Mouse (Mus musculus) right cerebral cortex, postnatal 14 days (tissue): ENCODE data around the gene Lcn6.
"Not testable (repeated sequence)": the region's sequence is repeated elsewhere in the genome, so short reads cannot be mapped to it uniquely, and the experiment has no call there.

ENCODE experiments used
- DNase-seq: peaks from one replicate; pipeline ENCODE4 v3.0.0; 2022

Lcn6 gene

DNA sequence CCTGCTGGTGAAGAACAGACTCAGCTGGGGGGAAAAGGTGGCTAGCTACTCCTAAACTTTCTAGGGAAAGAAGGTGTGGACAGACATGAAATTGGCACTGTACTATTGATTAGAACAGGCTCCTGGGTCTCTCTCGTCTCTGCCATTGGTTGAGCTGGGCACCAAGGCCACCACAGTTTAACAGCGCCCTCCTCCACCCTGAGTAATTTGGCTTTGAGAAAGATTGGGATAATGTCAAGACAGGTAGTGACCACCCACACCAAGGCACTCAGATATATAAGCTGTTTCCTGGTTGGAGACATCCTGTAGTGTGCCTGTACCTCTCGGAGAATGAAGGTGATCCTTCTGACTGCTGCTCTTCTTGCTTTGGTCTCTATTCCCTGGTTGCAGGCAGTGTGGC, at the start of gene Lcn6:
Lcn6 (plus strand) TSS at position 301 of the 400 bp plus-strand sequence.
- DNase-seq, result no peak

DNA sequence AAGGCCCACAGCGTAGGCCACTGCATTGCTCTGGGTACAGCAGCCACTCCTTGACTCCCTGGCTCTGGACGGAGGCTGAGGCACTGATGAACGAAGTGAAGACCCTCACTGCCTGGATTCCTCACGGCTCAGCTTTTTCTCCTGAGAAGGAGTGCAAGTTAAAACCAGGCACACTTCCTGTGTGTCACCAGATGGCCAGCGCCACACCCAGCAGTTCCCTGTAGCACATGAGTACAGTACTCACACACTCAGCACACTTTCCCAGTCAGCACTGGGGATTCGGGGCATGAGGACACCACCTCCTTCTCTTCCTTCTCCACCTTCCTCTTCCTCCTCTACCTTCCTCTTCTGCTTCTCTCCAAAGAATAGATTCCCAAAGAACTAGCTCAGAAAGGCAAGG, 48.8 kb upstream of the Lcn6 start, which contains the start of gene Fcna:
Fcna (minus strand) TSS at position 220 of the 400 bp plus-strand sequence.
- no peak for DNase-seq

DNA sequence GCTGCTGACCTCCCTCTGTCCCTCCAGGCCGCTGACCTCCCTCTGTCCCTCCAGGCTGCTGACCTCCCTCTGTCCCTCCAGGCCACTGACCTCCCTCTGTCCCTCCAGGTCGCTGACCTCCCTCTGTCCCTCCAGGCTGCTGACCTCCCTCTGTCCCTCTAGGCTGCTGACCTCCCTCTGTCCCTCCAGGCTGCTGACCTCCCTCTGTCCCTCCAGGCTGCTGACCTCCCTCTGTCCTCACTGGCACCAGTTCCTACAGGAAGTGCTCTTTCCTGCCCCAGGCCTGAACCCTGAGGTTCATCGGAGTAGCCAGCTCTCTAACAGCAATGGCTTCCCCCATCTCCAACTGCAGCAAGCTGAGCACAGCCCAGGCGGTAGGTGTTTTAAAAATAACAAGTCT, 47.8 kb upstream of the Lcn6 start:
- DNase-seq, result no peak

DNA sequence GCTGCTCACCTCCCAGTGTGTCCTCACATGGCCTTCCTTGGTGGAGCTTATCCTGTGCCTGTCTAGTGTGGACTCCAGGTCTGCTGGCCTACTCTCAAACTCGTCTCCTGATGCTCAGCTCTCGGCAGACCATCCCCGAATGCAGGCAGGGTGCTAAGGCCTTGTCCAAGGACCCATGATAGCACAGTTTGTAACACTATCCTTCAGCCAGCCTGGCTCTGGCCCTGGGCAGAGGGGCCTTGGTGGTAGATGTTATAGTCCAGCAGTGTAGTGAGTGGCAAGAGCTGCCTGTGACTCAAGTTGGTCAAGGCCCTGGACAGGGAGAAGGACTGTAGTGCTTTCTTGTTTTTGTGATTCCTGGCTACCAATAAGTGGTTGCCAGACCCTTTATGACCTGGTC, 43.0 kb upstream of the Lcn6 start:
- DNase-seq, result no peak

DNA sequence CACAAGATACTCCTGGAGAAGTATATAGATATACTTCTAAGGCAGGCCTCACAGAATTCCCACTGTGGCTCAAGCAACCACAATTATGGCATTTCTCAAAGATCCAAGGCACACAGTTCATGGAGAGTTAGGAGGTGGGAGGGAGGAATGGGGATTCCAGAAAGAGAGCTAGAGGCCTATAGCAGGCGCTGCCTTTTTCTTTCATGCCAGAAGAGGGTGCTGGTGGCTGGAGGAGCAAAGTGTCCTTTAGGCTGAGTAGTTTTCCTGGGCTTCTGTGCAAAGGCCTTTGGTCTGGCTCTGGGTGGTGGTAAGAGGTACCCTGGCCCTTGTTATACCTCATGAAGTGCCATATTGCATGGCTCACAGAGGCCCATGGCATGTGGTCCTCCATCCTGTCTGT, 42.5 kb upstream of the Lcn6 start:
- no peak for DNase-seq

DNA sequence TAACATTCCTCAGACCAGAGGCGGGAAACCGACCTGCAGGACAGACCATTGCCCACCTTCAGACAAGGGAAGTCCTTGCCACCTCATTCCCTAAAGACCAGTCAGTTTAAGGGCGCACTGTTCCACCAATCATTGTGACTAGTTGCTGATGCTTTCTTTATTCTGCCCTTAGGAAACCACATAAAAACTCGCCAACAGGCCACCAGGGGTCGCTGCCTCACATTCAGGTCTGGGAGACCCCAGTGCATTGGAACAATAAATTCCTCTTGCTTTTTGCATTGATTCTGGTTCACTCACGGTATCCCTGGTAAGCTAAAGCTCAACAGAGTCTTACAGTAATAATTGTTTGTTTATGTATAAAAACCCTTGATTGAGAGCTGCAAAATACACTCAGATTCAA, 36.7 kb upstream of the Lcn6 start:
- DNase-seq, result peak; percentile 59

DNA sequence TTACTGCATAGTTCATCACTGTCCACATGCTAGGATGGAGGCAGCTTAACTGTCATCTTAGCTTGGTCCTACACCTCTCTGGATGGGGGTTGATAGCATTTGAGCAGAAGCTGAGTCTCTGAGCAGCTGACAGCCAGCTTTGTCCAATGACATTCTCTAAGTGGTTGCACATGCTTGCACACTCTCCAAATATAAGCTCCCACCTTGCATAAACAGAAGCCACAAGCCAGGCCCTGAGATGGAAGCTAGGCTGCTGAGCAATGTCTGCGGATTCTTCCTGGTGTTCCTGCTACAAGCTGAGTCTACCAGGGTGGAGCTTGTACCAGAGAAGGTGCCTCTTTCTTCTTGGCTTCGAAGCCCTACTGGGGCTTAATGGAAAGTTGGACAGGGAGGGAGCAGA, 23.7 kb upstream of the Lcn6 start, which contains the start of gene Lcn8:
Lcn8 (plus strand) TSS at position 219 of the 400 bp plus-strand sequence.
- DNase-seq, result no peak

DNA sequence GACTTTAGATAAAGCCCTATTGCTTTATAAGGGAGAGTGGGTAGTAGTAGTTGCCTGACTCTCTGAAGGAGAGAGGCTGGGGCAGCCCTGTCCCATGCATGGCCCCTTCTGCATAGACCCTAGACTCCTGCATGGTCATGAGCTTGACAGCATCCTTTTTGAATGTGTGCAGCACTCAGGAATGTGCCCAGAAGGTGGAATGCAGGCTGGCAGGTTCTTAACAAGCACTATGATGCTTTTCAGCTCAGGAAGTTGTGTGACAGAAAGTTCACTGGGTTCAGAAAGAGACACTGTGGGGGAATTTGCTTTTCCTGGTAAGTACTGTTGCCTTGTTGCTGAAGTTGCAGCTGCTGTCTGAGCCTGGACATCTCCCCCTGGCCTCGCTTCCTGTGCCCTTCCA, 22.1 kb upstream of the Lcn6 start:
- no peak for DNase-seq

DNA sequence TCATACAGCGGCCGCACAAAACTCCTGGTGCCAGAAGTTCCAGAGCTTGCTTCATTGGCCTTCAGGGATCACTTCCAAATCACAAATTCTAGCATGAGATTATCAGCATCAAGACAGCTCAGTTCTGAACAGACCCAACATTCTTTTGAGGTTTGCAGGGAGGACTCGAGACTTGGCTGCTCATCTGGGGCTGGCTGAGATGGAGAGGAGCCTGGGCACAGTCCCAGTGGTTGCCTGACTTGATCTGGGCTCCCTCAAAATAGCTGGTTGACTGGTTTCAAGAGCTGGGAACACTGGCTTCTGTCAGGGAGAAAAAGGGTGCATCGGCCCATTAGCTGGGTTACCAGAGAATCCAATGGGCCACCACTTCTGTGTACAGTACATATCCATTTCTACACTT, 19.9 kb upstream of the Lcn6 start:
- DNase-seq, result no peak

DNA sequence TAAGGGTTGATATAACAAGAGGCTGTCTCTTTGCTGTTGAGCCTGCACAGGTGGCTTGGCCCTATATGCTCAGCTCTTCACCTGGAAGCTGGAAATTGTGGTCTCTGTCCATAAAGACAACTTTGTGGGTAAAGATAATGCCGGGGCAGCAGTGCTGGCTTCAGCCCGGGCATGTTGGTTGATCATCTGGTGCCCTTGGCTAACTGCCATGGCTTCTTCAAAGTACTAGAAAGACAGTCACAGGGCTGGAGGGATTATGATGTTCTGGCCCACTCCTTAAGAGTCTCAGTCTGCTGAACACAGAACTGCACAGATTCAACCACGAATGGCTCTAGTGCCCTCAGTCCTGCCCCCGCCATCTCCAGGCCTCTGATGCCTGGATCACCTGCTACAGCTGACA, 19.3 kb upstream of the Lcn6 start:
- no peak for DNase-seq

DNA sequence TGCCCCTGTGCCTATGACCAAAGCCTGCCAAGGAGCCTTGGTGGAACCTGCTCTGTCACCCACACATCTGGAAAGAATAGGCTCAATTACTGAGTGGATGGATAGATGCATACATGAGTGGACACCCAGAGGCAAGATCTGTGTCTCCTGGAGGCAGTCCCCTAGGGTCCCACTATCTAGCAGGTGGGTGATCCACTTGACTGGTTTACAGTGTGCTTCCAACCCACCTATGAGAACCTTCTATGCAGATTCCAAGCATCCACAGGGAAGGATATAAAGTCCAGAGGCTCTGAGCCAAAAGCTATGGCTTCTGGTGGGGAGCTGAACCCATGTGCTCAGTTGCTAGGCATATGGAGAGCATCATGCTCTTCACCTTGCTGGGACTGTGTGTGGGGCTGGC, 18.9 kb upstream of the Lcn6 start, which contains the start of gene Lcn5:
Lcn5 (plus strand) TSS at position 301 of the 400 bp plus-strand sequence.
- no peak for DNase-seq

DNA sequence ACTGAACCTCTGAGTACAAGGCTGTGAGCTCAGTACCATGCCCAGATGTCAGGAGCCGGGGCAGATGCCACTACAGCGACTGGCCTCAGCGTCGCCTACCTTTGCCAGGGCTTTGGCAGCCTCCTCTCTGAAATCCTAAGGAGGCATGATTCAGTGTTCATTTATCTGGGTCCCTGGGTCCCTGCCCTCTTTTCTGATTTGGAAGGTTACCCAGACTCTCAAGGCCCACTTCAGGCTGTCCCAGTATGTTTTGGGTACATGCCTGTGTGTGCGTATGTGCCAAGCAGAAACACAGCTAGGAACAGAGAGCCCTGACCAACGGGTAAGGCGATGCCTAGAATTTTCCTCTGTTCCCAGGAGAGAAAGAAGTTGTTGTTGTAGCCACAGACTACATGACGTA, 16.3 kb upstream of the Lcn6 start:
- no peak for DNase-seq

DNA sequence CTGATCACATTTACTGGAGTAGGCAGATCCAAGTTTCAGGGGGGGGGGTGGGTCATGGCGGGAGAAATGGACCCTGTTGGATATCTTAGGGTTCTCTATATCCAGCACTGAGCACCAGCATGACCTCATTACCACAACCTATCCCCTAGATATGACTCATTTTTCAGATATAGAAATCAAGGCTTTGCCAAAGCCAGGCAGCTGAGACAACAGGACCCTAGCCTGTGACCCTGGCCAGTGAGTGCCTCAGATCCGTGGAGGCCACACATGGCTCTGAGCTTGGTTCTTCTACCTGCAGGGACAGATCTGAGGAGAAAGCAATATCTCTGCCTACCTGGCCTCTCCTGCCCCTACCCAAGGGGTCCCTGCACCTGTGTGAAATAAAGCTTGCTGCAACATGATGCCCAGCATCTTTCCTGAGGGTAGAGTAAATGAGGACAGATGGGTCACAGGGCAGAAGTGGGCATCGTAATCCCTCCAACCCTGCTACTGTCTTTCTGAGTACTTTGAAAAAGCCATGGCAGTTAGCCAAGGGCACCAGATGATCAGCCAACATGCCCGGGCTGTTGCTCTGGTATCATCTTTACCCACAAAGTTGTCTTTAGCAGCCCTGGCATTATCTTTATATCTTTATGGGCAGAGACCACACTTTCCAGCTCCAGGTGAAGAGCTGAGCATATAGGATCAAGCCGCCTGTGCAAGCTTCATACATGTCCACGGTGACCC, 15.2 kb upstream of the Lcn6 start:
- no peak for DNase-seq

DNA sequence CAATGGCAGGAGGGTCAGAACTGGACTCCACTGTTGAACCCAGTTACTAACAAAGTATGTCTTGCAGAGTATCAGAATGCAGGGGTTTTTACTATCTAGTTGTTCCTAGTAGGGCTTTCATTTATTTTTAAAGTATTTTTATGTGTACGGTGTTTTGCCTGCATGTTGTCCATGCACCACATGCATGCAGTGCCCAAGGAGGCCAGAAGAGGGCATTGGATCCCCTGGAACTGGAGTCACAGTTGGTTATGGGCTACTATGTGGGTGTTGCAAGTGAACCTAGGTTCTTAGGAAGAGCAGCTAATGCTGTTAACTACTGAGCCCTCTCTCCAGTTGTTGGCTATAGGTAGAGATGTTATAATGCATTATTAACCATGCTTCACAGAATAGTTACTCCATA, 13.1 kb upstream of the Lcn6 start:
- peak; percentile 66 for DNase-seq

DNA sequence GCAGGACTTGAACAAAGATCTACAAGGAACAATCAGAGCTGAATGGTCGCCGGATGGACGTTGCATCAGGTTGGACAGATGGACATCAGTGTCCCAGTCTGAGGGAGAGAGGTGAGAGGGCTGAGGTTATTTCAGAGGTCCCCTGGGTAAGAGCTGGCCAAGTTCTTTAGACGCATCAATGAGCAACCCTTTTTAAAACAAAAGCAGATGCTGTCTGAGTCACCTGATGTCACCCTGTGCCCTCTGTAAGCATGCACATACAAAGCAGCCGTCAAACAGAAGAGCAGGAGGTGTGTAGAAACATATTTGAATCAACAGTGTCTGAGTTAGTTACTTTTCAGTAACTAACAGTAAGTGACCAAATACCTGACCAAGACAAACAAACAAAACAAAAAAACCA, 12.5 kb upstream of the Lcn6 start:
- DNase-seq, result no peak

DNA sequence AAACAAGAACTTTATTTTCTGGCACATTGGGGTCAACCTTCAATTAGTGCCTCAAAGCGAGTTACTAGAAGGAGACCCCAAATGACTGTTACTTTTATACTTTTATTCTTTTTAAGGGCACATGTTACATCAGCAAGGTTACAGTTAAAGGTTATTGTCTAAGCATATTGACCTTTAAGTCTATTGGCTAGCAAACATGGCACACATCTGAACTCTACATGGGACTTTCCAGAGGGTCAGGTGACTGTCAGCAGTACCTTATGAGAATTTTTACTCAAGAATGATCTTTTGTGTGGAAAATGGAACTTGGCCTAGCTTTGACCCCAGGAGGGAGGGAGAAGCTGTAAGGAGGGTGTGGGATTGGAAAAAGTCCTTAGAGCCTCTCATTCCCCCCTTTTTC, 10.1 kb upstream of the Lcn6 start:
- no peak for DNase-seq

DNA sequence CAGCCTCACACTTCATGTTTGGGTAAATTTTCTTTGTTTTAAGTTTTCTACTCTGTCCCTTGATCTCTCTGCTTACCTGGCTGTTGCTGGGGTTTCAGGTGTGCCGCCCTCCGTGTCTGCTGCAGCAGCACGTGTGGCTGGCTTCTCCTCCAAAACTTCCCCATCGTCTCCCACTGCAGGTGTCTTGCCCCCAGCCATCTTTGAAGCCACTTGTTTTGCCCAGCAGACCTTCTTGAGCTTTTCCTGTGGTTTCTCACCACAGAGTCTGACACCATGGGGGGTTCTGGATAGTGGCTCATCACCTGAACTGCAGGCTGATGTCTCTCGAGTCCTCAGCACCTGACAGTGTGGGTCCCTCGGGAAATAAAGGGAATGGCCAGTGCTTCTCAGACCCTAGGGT, 3.0 kb downstream of the Lcn6 start:
- DNase-seq, result no peak

DNA sequence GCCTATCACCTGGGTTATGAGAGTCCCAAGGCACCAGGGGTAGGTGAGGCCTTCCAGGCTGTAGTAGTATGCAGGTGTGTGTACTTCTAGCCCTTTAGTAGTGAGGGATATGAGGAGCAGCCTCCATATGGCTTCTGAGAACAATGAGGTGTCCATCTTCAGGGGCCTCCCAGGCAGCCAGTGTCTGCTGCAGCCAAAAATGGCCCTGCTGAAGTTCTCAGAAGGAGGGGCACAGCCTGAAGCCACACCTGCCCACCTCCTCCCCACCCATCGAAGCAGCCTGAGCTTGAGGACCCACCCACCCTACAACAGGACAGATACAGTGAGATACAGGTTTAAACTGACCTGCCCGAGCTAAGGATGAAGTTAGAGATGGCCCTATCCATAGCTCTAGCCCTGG, 5.8 kb downstream of the Lcn6 start, which contains the start of gene Lcn10:
Lcn10 (plus strand) TSS at position 301 of the 400 bp plus-strand sequence.
- DNase-seq, result no peak

DNA sequence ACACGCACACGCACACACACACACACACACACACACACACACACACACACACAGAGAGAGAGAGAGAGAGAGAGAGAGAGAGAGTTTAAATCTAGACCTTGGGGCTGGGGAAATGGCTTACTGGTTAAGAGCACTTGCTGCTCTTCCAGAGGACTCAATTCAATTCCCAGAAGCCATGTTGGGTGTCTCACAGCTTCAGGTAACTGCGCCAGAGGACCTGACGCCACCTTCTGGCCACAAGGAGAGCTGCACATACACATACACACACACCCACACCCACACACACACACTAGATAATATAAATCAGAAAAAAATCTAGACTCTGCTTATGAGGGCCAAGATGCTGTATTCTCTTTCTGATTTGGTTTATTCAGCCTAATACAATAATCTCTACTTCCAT, 10.4 kb downstream of the Lcn6 start:
- DNase-seq, result no peak

DNA sequence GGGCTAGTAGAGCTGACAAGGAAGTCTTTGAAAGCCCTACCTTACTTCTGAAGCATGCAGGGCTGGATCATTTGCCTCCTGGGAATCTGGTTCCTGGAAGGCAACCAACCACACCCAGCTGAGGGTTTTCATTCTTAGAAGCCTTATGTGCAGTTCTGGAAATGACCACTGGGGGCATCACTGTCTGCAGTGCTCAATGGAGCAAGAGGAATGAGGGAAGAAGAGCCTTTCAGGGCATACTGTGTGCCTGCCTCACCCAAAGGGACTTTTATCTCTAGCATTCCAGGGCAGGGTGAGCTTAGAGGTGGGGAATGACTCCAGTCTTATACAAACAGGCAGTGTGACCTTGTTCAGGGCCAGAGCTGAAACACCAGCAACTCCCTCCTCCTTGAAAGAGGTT, 18.0 kb downstream of the Lcn6 start:
- peak; percentile 72 for DNase-seq

DNA sequence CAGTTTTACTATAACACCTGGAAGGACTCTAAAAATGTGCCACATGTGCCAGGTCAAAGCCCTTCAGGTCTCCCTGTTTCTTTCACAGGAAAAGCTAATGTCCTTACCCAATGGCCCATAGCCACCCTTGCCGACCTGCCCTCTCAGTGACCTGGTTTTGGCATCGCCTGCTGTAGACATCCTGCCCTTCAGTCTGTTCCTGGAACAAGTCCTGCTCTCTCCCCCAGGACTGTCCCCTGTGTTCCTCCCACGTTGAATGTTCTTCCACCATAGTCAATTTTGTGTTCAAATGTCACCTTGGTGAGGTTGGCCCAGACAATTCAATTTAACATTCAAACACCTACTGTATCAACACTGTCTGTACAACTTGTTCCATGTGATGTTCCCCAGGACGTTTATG, 20.4 kb downstream of the Lcn6 start:
- DNase-seq, result no peak

DNA sequence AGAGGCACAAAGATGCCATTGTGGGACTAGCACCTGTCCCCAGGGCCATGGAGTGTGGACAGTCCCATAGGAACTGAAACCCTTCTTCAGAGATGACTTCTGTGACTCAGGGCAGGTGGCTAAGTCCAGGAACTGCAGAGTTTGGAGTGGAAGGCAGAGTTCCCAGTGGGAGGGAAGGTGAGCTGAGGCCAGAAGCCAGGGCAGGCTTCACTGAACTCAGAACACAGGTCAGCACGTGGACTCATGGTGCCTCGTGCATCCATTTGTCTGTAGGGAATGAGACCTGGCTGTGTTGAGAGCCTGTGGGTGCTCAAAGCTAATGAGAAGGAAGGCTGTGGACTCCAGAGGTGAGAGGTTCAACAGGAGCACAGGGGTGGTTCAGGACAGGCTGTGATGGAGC, 22.1 kb downstream of the Lcn6 start:
- DNase-seq, result no peak

DNA sequence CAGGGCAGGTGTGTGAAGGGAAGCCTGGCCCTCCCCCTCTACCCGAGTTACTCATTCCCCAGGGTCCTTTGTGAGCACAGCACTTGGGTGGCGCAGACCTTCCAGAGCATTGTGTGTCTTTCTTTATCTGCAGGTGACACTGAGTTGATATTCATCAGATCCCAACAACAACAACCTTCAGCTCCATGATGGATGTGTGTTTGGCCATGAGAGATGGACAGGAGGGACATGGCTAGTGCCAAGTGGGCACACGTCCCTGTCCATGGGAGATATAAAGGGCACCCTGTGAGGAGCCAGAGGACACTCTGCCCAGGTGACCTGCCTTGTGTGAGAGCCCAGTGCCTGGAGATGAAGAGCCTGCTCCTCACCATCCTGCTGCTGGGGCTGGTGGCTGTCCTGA, 23.2 kb downstream of the Lcn6 start, which contains the start of gene Obp2a:
Obp2a (plus strand) TSS at position 301 of the 400 bp plus-strand sequence.
- DNase-seq, result not testable (repeated sequence)

DNA sequence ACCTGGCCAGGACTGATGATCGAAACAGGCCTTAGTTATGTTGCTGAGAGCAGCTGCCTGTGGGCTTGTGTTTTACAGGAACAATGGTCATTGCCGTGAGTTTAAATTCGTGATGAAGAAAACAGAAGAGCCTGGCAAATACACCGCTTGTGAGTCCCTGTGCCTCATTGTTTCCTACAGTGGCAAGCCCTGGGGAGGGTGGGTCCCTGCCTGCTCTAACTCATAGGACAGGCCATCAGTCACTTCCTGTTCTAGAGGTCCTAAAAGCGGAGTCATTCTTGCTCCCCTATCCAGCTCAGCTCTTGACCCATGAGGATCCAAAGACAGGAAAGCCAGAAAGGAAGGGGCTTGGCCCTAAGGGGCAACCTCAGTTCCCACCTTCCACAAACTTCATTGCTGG, 24.4 kb downstream of the Lcn6 start:
- no peak for DNase-seq

DNA sequence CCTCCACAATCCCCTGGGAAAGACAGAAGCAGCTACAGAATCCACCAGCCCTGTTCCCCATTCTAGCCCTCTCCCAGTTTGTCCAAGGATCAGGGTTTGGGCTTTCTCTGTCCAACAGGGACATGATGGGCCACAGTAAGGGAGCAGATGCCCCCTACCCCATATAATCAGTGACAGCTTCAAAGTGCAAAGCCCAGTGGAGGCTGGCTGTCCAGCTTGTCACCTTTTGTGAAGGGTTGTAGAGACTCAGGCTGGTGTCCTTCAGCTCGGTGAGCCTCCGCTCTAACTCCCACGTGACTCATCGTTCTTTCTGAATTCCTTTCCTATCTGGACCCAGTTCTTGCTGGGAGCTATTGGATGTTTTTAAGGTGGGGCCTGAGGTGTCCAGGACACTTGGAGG, 27.1 kb downstream of the Lcn6 start:
- DNase-seq, result no peak
